Mouse (Mus musculus): ENCODE measurements around the gene Cxcl1. TPM values are rescaled to one million over a fixed set of nuclear protein-coding genes. Genes with fewer than 3 reads are reported as not detected.

Gene Cxcl1
- polyA plus RNA-seq, 1 experiment from 2014 or later: 0.68 TPM

GRCm38 (mm10) chr5:90876045-90876444 is 15.0 kb upstream of the Cxcl1 start:
- H3K4me2 ChIP-seq (replicated peaks): no peak overlapping the region
- no peak overlapping the region for H3K4me3 ChIP-seq (replicated peaks)
- peak overlapping the region; percentile 37; the same call in 1 of the 2 replicates for H3K27ac ChIP-seq
- no peaks in the 10 kb centered on the region for H3K4me1 ChIP-seq (replicated peaks)
- H3K27me3 ChIP-seq (replicated peaks): no peaks in the 10 kb centered on the region
- 55% methylated on average over 4 of the region's 4 CpGs for WGBS
- H3K9ac ChIP-seq: no peak overlapping the region
- H3K9me3 ChIP-seq: no peaks in the 10 kb centered on the region
- ATAC-seq: 0 out of 2 replicates have a peak, but pooled peaks have one; percentile 61
- H3K36me3 ChIP-seq: no peaks in the 10 kb centered on the region

GRCm38 (mm10) chr5:90876471-90877172 is 14.4 kb upstream of the Cxcl1 start:
- ATAC-seq: no peak
- WGBS: 75% methylated on average over 8 of the region's 8 CpGs
- H3K4me1 ChIP-seq (replicated peaks): no peaks in the 10 kb centered on the region
- no peak overlapping the region for H3K9ac ChIP-seq
- H3K9me3 ChIP-seq: no peaks in the 10 kb centered on the region
- no peaks in the 10 kb centered on the region for H3K36me3 ChIP-seq
- no peak overlapping the region for H3K27ac ChIP-seq
- H3K4me2 ChIP-seq (replicated peaks): no peak overlapping the region
- H3K4me3 ChIP-seq (replicated peaks): no peak overlapping the region
- H3K27me3 ChIP-seq (replicated peaks): no peaks in the 10 kb centered on the region

GRCm38 (mm10) chr5:90877173-90877512 is 13.9 kb upstream of the Cxcl1 start:
- no peaks in the 10 kb centered on the region for H3K4me1 ChIP-seq (replicated peaks)
- peak; percentile 65; the same call in 1 of the 2 replicates for ATAC-seq
- H3K36me3 ChIP-seq: no peaks in the 10 kb centered on the region
- H3K9me3 ChIP-seq: no peaks in the 10 kb centered on the region
- no peak overlapping the region for H3K27ac ChIP-seq
- no peak overlapping the region for H3K4me2 ChIP-seq (replicated peaks)
- H3K9ac ChIP-seq: no peak overlapping the region
- H3K27me3 ChIP-seq (replicated peaks): no peaks in the 10 kb centered on the region
- no peak overlapping the region for H3K4me3 ChIP-seq (replicated peaks)

DNA sequence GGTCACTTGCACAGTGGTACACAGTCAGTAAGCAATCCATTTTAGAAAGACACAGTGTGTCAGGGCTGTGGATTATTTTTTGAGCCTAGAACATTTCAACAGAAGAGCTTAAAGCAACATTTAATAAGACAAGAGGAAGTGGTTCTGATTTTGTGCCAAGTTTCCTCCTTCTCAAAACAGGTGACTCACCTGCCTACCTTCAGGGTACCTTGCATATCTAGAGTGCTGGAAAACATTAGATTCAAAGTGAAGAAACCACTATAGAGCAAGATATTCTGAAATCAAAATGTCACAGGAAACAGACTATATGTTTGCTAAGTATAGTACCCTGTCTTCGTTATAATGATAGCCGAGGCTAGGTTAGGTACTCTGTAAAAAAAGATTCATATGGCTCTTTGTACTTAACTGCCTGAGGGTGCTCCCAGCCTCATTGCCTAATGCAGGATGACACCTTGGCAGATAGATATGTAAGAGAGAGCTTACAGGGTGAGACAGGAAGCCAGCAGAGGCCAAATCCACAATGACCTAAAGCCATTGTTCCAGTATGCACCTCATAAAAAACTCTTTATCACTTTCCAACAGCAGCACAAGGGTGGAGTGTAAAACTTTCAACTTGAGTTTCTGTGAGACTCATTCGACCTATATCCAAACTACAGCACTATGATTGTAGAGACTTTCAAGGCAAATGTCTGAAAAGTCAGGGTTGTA is 11.6 kb upstream of the Cxcl1 start:
- H3K4me3 ChIP-seq (replicated peaks): no peak overlapping the region
- 81% methylated on average over 3 of the region's 3 CpGs for WGBS
- no peak for ATAC-seq

GRCm38 (mm10) chr5:90880335-90880850 is 10.6 kb upstream of the Cxcl1 start:
- no peaks in the 10 kb centered on the region for H3K9me3 ChIP-seq
- H3K9ac ChIP-seq: no peak overlapping the region
- H3K36me3 ChIP-seq: no peaks in the 10 kb centered on the region
- no peaks in the 10 kb centered on the region for H3K27me3 ChIP-seq (replicated peaks)
- WGBS: 83% methylated on average over 7 of the region's 7 CpGs
- H3K4me1 ChIP-seq (replicated peaks): no peaks in the 10 kb centered on the region
- no peak for ATAC-seq
- H3K27ac ChIP-seq: no peak overlapping the region
- H3K4me3 ChIP-seq (replicated peaks): no peak overlapping the region
- no peak overlapping the region for H3K4me2 ChIP-seq (replicated peaks)

More for the DNA sequence above, 11.6 kb upstream of the Cxcl1 start:
- Histone ChIP-seq H3K27ac (no peak overlapping the region), H3K4me1 (replicated peaks) (no peaks in the 10 kb centered on the region), H3K9ac (no peak overlapping the region), H3K27me3 (replicated peaks) (no peaks in the 10 kb centered on the region), H3K9me3 (no peaks in the 10 kb centered on the region), H3K36me3 (no peaks in the 10 kb centered on the region), H3K4me2 (replicated peaks) (no peak overlapping the region)

DNA sequence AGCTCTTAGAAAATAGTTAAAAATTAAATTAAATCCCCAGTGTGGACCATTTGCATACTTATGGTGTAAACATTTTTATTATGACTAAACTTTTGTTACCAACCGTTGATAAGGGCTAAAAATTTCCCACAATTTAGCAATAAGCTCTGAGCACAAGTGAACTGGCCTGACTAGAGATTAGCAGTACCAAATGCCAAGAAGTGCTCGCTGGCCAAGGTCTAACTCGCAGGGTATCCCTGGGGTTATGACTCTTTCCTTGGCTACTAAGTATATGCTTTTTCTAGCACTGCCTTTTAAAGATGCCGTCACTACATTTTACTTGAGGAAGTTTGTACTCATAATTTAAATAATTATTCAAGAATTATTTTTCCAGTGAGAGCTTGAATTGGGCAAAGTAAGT is 10.0 kb upstream of the Cxcl1 start:
- Histone ChIP-seq H3K27ac (no peak overlapping the region), H3K4me2 (replicated peaks) (no peak overlapping the region), H3K4me1 (replicated peaks) (no peaks in the 10 kb centered on the region), H3K36me3 (no peaks in the 10 kb centered on the region), H3K4me3 (replicated peaks) (no peak overlapping the region), H3K27me3 (replicated peaks) (no peaks in the 10 kb centered on the region), H3K9me3 (no peaks in the 10 kb centered on the region), H3K9ac (no peak overlapping the region)
- WGBS: 84% methylated on average over 4 of the region's 4 CpGs
- no peak for ATAC-seq

GRCm38 (mm10) chr5:90881682-90882081 is 9.4 kb upstream of the Cxcl1 start:
- WGBS: 84% methylated on average over 5 of the region's 5 CpGs
- H3K9ac ChIP-seq: no peak overlapping the region

DNA sequence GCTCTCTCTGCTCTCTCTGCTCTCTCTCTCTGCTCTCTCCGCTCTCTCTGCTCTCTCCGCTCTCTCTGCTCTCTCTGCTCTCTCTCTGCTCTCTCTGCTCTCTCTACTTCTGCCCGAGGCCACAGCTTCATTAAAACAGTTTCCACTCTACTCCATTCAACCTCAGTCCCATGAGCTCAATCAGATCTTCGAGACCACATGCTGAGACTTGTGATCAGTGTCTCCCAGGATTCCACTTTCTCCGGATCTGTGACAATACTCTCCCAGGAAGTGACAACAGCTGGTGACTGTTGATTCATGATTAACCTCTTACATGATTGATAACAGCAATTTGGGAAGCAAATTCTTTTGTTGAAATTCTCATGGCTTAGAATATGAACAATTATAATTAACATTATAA is 8.9 kb upstream of the Cxcl1 start:
- no peak for ATAC-seq
- Histone ChIP-seq H3K9ac (no peak overlapping the region), H3K4me1 (replicated peaks) (no peaks in the 10 kb centered on the region), H3K4me2 (replicated peaks) (no peak overlapping the region), H3K9me3 (no peaks in the 10 kb centered on the region), H3K27me3 (replicated peaks) (no peaks in the 10 kb centered on the region), H3K36me3 (no peaks in the 10 kb centered on the region), H3K27ac (no peak overlapping the region), H3K4me3 (replicated peaks) (no peak overlapping the region)
- WGBS: 85% methylated on average over 5 of the region's 5 CpGs

More at GRCm38 (mm10) chr5:90881682-90882081, 9.4 kb upstream of the Cxcl1 start:
- H3K27ac ChIP-seq: no peak overlapping the region
- H3K4me3 ChIP-seq (replicated peaks): no peak overlapping the region
- ATAC-seq: no peak
- H3K27me3 ChIP-seq (replicated peaks): no peaks in the 10 kb centered on the region
- H3K4me2 ChIP-seq (replicated peaks): no peak overlapping the region
- no peaks in the 10 kb centered on the region for H3K36me3 ChIP-seq
- H3K4me1 ChIP-seq (replicated peaks): no peaks in the 10 kb centered on the region
- H3K9me3 ChIP-seq: no peaks in the 10 kb centered on the region

DNA sequence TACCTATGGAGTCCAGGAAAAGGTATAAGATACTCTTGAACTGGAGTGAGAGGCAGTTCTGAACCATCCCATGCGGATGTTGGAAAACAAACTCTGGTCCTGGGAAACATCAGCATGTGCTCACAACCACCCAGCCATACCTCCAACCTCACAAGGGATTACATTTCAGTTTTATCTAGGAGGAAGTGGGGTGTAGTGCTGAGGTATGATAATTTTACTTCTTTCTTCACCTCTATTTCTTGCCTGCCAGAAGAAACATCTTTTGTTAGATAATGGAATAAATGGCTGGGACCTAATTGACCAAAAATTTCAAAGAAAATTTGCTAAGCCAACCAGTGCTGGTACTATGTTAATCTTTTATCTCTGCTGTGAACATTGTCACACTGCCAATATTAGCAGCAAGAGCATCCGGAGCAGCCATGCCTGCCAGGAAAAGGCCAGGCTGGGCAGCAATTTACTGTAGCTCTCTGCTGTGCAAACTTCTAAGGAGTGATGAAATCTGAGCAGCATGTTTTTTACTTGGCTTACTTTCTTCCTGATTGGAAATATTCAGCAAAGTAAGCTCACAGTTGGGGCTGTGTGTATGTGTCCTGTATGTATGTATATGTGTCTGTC is 6.3 kb upstream of the Cxcl1 start:
- H3K9me3 ChIP-seq: no peaks in the 10 kb centered on the region
- H3K36me3 ChIP-seq: no peaks in the 10 kb centered on the region
- H3K9ac ChIP-seq: no peak overlapping the region
- H3K27me3 ChIP-seq (replicated peaks): no peaks in the 10 kb centered on the region
- no peaks in the 10 kb centered on the region for H3K4me1 ChIP-seq (replicated peaks)
- no peak overlapping the region for H3K4me2 ChIP-seq (replicated peaks)
- ATAC-seq: no peak
- no peak overlapping the region for H3K27ac ChIP-seq
- H3K4me3 ChIP-seq (replicated peaks): no peak overlapping the region
- 60% methylated on average over 2 of the region's 2 CpGs for WGBS

DNA sequence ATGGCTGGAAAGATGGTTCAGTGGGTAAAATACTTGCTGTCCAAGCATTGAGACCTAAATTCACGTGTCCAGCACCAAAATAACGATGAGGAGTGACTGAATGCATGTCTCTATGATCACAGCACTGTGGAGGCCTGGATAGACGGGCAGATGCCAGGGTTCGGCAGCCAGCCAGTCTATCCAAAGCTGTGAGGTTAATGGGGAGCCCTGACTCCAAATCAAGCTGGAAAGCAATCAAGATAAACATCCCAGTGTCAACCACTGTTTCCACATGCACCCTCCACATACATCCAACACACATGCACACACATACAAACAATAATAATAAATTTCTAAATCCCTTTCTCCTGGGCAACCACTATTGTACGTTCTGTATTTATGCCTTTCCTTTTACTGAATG is 2.4 kb upstream of the Cxcl1 start:
- no peaks in the 10 kb centered on the region for H3K27me3 ChIP-seq (replicated peaks)
- H3K4me2 ChIP-seq (replicated peaks): no peak overlapping the region
- no peaks in the 10 kb centered on the region for H3K9me3 ChIP-seq
- ATAC-seq: no peak
- no peaks in the 10 kb centered on the region for H3K4me1 ChIP-seq (replicated peaks)
- H3K27ac ChIP-seq: no peak overlapping the region
- WGBS: 73% methylated on average over 5 of the region's 5 CpGs
- H3K4me3 ChIP-seq (replicated peaks): no peak overlapping the region
- H3K9ac ChIP-seq: no peak overlapping the region
- H3K36me3 ChIP-seq: no peaks in the 10 kb centered on the region

- H3K4me3 ChIP-seq (replicated peaks): peak overlapping the region; percentile 52
- H3K27me3 ChIP-seq (replicated peaks): no peaks in the 10 kb centered on the region
- H3K27ac ChIP-seq: 0 out of 2 replicates have a peak overlapping the region, but pooled peaks have one; percentile 44
- peak overlapping the region; percentile 64 for H3K9ac ChIP-seq
- peak overlapping the region; percentile 91 for H3K4me2 ChIP-seq (replicated peaks)
- no peaks in the 10 kb centered on the region for H3K4me1 ChIP-seq (replicated peaks)
- ATAC-seq: no peak
- no peaks in the 10 kb centered on the region for H3K36me3 ChIP-seq
- no peaks in the 10 kb centered on the region for H3K9me3 ChIP-seq
- 27% methylated on average over 10 of the region's 10 CpGs for WGBS
Measured at GRCm38 (mm10) chr5:90891464-90891813, 398 bp downstream of the Cxcl1 start.

GRCm38 (mm10) chr5:90894231-90894630 is 3.2 kb downstream of the Cxcl1 start:
- 76% methylated on average over 8 of the region's 8 CpGs for WGBS
- Histone ChIP-seq H3K4me3 (replicated peaks) (no peak overlapping the region), H3K27ac (no peak overlapping the region), H3K36me3 (no peaks in the 10 kb centered on the region), H3K4me1 (replicated peaks) (no peaks in the 10 kb centered on the region), H3K4me2 (replicated peaks) (no peak overlapping the region), H3K9ac (no peak overlapping the region), H3K9me3 (no peaks in the 10 kb centered on the region), H3K27me3 (replicated peaks) (no peaks in the 10 kb centered on the region)
- no peak for ATAC-seq
